Mouse (Mus musculus): ENCODE measurements at regions not wholly inside any gene's neighbourhood (a gene's known extent, or its start where the extent isn't known, plus 50 kb on each side); places are given as distances from the start of the nearest gene placed in this dataset.

- in situ Hi-C loops (cut with MboI; ENCODE audit: low pct_unique_long_range_greater_than_20kb in 1 of 2, low sequenced_read_pairs in 2 of 2, unreplicated experiment in 1 of 2): no loop called here
Observed at GRCm38 (mm10) chr3:52738386-52738785, 278.7 kb downstream of the Cog6 start.

- in situ Hi-C loops (cut with MboI; ENCODE audit: low pct_unique_long_range_greater_than_20kb in 1 of 2, low sequenced_read_pairs in 2 of 2, unreplicated experiment in 1 of 2): no loop called here
Observed at GRCm38 (mm10) chr3:52735939-52736338, 281.1 kb downstream of the Cog6 start.

GRCm38 (mm10) chr3:52731941-52732340 lies 285.1 kb downstream of the Cog6 start:
- in situ Hi-C loops (cut with MboI; ENCODE audit: low pct_unique_long_range_greater_than_20kb in 1 of 2, low sequenced_read_pairs in 2 of 2, unreplicated experiment in 1 of 2): no loop called here

- in situ Hi-C loops (cut with MboI; ENCODE audit: low pct_unique_long_range_greater_than_20kb in 1 of 2, low sequenced_read_pairs in 2 of 2, unreplicated experiment in 1 of 2): no loop called here
Observed at GRCm38 (mm10) chr3:52731491-52731890, 285.5 kb downstream of the Cog6 start.

DNA sequence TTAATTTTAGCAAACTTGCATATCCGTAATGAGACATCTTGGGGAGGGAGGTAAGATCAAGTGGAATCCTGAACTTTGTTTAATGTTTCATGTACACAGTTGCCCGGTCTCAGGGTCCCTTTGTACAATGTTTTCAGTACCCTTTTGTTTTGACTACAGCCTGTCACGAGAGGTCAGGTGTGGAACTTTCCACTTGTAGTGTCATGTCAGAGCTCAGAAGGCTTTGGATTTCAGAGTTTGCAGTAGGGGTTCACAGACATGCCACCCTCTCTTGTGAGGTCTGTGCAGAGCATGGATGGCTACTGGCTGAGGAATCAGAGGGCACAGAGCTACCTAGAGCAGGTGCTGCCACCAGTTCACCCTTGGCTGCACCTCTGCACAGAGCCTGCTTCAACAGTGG lies 287.3 kb downstream of the Cog6 start:
- in situ Hi-C loops (cut with MboI; ENCODE audit: low pct_unique_long_range_greater_than_20kb in 1 of 2, low sequenced_read_pairs in 2 of 2, unreplicated experiment in 1 of 2): no loop called here

DNA sequence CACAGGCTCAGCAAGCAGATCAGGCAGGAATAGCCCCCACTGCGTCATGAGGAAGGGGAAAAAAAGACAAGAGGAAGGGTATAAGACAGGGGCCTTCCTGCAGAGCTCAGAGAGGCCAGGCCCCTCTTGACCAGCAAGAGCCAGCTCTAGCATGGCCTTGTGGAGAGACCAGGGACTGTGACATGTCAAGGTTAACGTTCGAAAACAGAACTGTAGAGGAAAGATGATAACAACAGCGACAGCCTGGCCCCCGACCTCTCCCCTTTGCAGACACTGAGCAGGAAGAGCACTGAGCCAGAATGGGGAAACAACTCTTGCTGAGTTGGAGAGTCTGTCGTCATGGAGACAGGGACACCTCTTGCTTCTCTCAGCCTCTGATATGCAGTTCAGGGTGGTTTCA lies 288.2 kb downstream of the Cog6 start:
- in situ Hi-C loops (cut with MboI; ENCODE audit: low pct_unique_long_range_greater_than_20kb in 1 of 2, low sequenced_read_pairs in 2 of 2, unreplicated experiment in 1 of 2): no loop called here

DNA sequence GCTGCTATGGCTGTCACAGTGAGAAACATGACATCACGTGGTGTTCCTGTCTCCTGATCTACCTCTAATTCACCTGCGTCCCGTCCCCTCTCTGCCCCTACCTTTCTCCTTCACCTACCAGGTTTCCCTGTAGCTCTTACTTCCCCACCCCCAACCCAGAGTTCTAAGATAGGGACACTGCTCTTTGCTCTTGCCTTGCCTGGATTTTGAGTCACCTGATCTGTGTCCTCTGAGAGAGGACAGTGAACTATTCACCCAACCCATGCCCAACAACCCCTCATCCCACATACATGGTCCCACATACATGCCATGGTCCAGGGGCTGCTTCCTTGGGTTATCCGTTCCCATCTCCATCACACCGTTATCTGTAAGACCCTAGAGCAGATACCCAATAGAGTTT lies 288.6 kb downstream of the Cog6 start:
- in situ Hi-C loops (cut with MboI; ENCODE audit: low pct_unique_long_range_greater_than_20kb in 1 of 2, low sequenced_read_pairs in 2 of 2, unreplicated experiment in 1 of 2): no loop called here

GRCm38 (mm10) chr3:52724354-52724753 lies 292.7 kb downstream of the Cog6 start:
- in situ Hi-C loops (cut with MboI; ENCODE audit: low pct_unique_long_range_greater_than_20kb in 1 of 2, low sequenced_read_pairs in 2 of 2, unreplicated experiment in 1 of 2): no loop called here

DNA sequence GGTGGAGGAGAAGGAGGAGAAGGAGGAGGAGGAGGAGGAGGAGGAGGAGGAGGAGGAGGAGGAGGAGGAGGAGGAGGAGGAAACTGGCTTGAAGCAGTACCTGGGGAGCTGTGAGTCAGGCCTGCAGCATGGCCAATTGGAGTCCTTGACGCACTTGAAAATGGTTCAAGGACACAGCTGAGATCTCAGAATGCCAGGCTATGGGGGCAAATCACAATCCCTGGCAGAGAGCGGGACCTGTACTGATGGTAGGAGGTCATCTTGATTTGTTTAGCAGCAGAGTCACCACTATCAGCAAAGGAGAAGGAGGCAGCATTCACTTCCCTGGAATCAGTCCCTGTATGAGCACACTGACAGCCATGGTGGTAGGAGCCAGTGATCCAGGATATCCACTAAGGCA lies 294.1 kb downstream of the Cog6 start:
- in situ Hi-C loops (cut with MboI; ENCODE audit: low pct_unique_long_range_greater_than_20kb in 1 of 2, low sequenced_read_pairs in 2 of 2, unreplicated experiment in 1 of 2): no loop called here

- in situ Hi-C loops (cut with MboI; ENCODE audit: low pct_unique_long_range_greater_than_20kb in 1 of 2, low sequenced_read_pairs in 2 of 2, unreplicated experiment in 1 of 2): no loop called here
Observed at GRCm38 (mm10) chr3:52719181-52719580, 297.9 kb downstream of the Cog6 start.

DNA sequence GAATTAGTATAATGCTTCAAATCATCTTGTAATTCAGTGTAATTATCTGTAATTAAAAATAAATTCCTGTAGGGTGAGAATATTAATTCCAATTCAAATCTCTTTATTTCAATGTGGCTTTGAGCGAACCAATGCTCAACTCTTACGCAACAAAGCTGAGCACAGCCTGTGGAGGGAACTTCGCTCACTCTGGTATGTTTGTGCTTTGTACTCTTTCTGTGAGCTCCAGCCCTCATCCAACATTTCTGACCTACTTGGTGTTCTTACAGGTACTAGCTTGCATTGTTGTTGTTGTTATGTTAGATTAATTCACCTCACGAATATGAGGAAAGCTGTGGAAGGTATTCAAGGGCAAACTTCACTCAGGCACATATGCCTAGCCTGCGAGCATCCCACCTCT lies 299.7 kb downstream of the Cog6 start:
- in situ Hi-C loops (cut with MboI; ENCODE audit: low pct_unique_long_range_greater_than_20kb in 1 of 2, low sequenced_read_pairs in 2 of 2, unreplicated experiment in 1 of 2): no loop called here

GRCm38 (mm10) chr3:52712151-52712550 lies 304.9 kb downstream of the Cog6 start:
- in situ Hi-C loops (cut with MboI; ENCODE audit: low pct_unique_long_range_greater_than_20kb in 1 of 2, low sequenced_read_pairs in 2 of 2, unreplicated experiment in 1 of 2): no loop called here

DNA sequence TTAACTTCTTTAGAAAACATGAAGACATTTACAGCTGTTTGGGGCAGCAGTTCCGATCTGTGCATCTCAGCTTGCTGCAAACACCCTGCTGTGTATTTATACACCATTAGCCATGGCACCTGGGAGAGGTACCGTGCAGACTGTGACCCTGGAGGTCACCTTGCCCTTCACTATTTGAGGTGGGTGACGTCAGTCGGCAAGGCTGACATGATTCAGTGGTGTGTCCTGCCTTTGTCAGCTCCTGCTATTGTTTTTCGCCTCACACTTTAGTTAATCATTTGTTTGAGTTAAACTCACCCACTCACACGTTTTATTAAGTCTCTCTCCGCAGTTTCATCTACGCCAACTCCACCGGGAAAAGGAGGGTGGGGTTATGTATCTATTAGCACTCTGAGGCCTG lies 305.9 kb downstream of the Cog6 start:
- in situ Hi-C loops (cut with MboI; ENCODE audit: low pct_unique_long_range_greater_than_20kb in 1 of 2, low sequenced_read_pairs in 2 of 2, unreplicated experiment in 1 of 2): no loop called here

- in situ Hi-C loops (cut with MboI; ENCODE audit: low pct_unique_long_range_greater_than_20kb in 1 of 2, low sequenced_read_pairs in 2 of 2, unreplicated experiment in 1 of 2): no loop called here
Observed at GRCm38 (mm10) chr3:52708746-52709145, 308.3 kb downstream of the Cog6 start.

DNA sequence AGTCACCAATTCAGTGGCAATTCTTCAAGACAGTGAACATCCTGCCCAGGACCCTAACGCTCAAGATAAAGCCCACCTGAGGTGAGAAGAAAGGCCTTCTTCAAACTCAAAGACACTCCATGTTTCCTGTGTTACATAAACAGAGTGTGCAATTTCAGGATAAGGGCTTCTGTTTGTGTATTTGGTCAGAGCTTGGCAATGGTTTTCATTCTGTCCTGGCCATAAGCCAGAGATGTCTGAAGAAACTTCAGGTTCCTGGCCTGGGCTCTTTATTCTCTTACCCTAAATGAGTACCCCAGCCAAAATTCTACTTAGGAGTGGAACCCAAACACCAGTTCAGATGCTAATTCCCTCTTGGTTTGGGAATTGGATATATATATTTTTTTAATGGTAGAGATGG lies 308.7 kb downstream of the Cog6 start:
- in situ Hi-C loops (cut with MboI; ENCODE audit: low pct_unique_long_range_greater_than_20kb in 1 of 2, low sequenced_read_pairs in 2 of 2, unreplicated experiment in 1 of 2): no loop called here

- in situ Hi-C loops (cut with MboI; ENCODE audit: low pct_unique_long_range_greater_than_20kb in 1 of 2, low sequenced_read_pairs in 2 of 2, unreplicated experiment in 1 of 2): no loop called here
Observed at GRCm38 (mm10) chr3:52706626-52707025, 310.4 kb downstream of the Cog6 start.

- in situ Hi-C loops (cut with MboI; ENCODE audit: low pct_unique_long_range_greater_than_20kb in 1 of 2, low sequenced_read_pairs in 2 of 2, unreplicated experiment in 1 of 2): no loop called here
Observed at GRCm38 (mm10) chr3:52703751-52704150, 313.3 kb downstream of the Cog6 start.

GRCm38 (mm10) chr3:52702962-52703361 lies 314.1 kb downstream of the Cog6 start:
- in situ Hi-C loops (cut with MboI; ENCODE audit: low pct_unique_long_range_greater_than_20kb in 1 of 2, low sequenced_read_pairs in 2 of 2, unreplicated experiment in 1 of 2): no loop called here

GRCm38 (mm10) chr3:52701601-52702000 lies 315.4 kb downstream of the Cog6 start:
- in situ Hi-C loops (cut with MboI; ENCODE audit: low pct_unique_long_range_greater_than_20kb in 1 of 2, low sequenced_read_pairs in 2 of 2, unreplicated experiment in 1 of 2): no loop called here

DNA sequence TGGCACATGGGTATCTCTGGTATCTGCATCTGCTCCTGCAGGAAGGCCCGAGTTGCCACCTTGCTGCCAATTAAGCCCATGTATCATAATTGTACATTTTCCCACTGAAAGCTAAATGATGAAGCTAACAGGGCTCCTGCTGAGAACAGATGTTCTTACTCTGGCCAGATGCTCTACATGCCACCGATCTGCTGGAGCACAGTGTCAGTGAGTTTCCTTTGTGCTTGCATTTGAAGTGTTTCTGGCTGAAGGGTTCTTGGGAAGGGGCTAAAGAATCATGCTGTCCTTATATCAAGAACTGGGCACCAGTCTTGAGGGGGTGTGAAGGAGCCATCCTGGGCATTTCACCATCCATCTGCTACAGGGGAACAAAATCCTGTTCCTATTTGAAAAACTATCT lies 323.2 kb downstream of the Cog6 start:
- in situ Hi-C loops (cut with MboI; ENCODE audit: low pct_unique_long_range_greater_than_20kb in 1 of 2, low sequenced_read_pairs in 2 of 2, unreplicated experiment in 1 of 2): no loop called here

DNA sequence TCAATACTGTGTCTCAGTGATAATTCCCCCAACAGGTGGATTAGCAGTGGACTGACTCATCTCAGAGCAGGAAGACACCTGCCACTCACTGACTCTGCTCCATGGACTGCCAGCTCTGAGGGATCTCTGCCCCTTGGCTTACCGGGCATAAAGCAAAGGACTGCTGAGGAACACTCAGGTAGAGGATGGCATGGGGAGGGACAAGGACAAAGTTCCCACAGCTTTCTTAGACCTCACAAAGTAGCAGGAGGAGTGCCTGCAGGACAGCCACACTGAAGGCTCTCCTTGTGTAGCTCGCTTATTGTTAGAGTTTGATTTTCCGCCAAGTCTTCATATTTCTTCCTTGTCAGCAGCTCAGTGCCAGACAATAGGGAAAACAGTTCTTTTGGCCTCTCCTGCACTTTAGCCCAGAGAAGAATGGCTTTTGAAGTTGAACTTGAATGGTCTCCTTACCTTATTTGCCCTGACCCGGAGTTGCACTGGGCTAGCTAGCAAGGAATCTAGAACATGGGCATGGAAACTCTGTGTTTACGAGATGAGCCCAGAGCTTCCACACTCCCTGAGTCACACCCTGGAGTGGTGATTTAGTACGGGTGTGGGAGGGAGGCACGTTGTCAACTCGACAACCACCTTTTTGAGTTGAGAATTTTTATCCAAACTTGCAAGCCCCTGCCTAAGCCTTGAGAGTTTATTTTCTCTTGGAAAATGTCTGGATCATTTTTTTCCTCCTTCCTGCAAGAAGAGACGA lies 331.4 kb downstream of the Cog6 start:
- in situ Hi-C loops (cut with MboI; ENCODE audit: low pct_unique_long_range_greater_than_20kb in 1 of 2, low sequenced_read_pairs in 2 of 2, unreplicated experiment in 1 of 2): no loop called here
